Mouse (Mus musculus) granulocyte monocyte progenitor cell, adult 5-6 weeks (primary cell): ENCODE results near the gene C87436. TPM values are rescaled to one million over a fixed set of nuclear protein-coding genes. Genes with fewer than 3 reads are reported as not detected.
"Not testable (repeated sequence)": the region's sequence is repeated elsewhere in the genome, so short reads cannot be mapped to it uniquely, and the experiment has no call there.

Experiments
- ATAC-seq: replicated peaks from 2 replicates; pipeline ENCODE4 v1.8.0; 2016; ENCODE audit warnings: mild to moderate bottlenecking, moderate TSS enrichment, inconsistent platforms; ENCODE audit not compliant: poor library complexity, severe bottlenecking
- total RNA-seq, 2 experiments: library from RNA; stranded (forward) in 1 of 2; stranded (reverse) in 1 of 2; fragments of 200-712, 200-1000 nt in 1 of 2; fragments of >200 nt in 1 of 2; fragmentation: Nextera tagmentation in 1 of 2; gene quantifications; 2 replicates each; pipeline ENCODE4 v1.2.3; 2014 to 2017

Gene C87436
- total RNA-seq, 2 experiments from 2014 or later, result 20.3 to 20.8 TPM

GRCm38 (mm10) chr6:86479816-86480188 lies 41.6 kb downstream of the C87436 start:
- no peak for ATAC-seq

DNA sequence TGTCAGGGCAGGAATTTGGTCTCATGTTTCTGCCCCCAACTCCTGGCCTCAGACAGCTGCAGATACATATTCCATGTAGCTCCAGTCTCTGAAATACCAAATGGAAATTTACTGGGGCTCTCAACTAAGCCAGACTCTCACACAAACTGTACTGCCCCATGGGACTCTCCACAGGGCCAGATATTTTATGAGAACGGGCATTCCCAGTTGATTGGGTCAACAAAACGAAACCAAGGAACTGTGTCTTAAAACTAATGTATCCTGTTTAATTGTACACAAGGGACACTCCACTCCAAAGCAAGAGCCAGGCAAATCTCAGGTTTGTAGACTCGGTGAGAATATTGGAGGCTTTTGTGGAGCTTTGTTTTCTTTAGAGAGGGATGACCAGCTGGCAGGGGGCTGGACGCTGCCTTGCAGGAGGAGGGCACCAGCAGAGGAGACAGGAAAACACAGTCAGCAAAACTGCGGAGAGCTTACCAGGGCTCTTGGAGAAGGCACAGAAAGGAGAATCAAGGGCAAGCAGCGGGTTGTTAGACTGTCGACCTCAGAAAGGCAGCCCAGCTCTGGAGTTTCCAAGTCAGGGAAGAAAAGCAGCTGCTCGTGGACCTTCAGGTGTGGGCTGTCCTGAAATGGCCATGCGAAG lies 42.1 kb downstream of the C87436 start:
- no peak; the same call in 1 of the 2 replicates for ATAC-seq

- no peak for ATAC-seq
Measured at GRCm38 (mm10) chr6:86481871-86482270, 43.7 kb downstream of the C87436 start.

DNA sequence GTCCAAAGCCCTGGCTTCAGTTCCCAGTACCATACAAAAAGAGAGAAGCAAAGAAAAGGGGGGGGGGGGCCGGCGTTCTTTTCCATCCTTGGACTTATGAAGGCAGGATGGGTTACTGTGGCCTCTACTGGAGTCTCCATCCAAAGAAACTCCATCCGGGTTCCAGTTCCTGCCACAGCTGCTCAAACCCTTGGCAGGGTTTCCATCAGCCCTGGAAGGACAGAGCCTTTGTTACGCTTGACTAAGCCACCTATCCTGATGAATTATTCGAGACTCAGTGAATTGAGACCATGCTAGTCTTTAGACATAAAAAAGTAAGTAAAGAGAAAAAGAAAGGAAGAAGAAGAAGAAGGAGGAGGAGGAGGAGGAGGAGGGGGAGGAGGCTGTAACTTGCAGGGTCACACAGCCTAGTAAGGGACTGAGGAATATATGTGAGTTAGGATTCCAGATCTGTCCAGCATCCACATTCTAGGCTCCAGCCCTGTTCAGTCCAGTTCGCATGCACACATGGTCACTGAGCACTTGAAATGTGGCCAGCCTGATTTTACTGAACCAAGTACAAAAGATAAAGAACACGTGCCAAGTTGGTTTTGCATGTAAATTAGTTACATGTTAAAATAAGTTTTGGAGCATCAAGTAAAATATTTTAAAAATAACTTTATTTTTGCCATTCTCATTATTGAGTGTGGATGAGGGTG lies 47.9 kb downstream of the C87436 start:
- ATAC-seq, result no peak

GRCm38 (mm10) chr6:86487358-86488148 lies 49.4 kb downstream of the C87436 start:
- ATAC-seq, result peak; percentile 88

- no peak for ATAC-seq
Measured at GRCm38 (mm10) chr6:86488149-86488485, 49.9 kb downstream of the C87436 start.

DNA sequence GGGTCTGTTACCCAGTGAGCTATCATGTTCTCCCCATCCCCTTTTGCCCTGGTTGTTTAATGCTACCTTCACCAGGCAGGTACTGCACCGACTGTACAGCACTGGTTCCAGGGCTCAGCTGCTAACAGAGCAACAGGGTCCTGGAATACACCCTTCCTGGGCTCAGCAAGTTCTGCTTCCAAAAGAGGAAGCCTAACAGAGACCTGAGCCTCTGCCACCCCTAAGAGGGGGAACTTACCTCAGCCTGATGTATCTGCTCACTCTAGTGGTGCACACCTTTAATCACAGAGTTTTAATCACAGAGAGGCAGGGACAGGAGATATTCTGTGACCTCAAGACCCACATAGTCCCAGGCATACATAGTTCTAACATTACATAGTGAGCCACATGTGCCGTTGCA lies 51.8 kb downstream of the C87436 start:
- peak; percentile 10; the same call in 1 of the 2 replicates for ATAC-seq

DNA sequence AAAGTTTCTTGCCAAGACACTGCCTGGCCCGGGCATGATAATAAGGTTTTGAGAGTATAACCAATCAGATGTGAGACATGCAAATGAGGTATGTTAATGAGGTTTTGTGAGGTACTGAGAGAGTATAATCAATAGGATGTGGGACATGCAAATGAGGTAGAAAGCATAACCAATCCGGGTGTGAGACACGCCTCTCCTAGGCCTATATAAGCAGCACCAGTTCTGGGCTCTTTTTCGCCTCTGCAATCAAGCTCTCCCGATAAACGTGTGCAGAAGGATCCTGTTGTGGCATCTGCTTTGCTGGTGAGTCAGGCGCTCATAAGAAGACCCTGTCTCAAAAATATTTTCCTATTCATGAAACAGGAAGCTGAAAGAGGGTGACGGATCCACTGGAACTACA lies 52.2 kb downstream of the C87436 start:
- not testable (repeated sequence) for ATAC-seq

DNA sequence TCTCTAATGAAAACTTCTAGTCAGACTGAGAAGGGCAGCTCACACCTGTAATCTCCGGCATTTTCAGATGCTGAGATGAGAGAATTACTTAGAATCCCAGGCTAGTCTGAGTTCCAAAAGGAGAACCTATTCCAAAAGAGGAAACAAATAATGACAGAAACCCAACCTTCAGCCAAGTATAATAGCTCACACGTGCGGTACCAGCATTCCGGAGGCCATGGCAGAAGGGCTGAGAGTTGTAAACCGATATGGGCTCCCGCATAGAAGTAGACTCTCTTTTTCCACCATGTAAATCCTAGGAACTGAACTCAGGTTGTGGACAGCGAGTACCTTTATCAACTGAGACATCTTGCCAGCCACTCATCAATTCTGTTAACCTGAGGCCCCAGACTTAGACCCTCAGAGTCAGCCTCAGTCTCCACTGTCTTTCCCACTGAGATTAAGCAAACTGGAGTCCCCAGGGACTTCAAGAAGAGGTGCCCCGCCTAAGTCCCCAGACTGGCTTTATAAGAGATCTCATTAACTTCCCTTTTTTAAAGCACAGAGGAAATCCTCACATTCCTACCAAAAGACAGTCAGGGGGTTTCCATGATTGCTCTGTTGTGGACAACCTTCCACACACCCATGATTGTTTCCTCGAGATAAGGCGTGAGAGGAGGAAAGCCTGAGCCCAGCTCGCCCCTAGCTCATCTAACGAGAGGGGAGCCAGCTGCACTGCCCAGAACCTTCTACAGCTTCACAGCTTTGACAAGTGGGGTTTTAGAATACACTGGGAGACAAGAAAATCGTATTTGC lies 55.5 kb downstream of the C87436 start:
- peak; percentile 75 for ATAC-seq

- ATAC-seq, result no peak
Measured at GRCm38 (mm10) chr6:86494767-86495166, 56.6 kb downstream of the C87436 start.

- no peak for ATAC-seq
Measured at GRCm38 (mm10) chr6:86495661-86496060, 57.5 kb downstream of the C87436 start.

DNA sequence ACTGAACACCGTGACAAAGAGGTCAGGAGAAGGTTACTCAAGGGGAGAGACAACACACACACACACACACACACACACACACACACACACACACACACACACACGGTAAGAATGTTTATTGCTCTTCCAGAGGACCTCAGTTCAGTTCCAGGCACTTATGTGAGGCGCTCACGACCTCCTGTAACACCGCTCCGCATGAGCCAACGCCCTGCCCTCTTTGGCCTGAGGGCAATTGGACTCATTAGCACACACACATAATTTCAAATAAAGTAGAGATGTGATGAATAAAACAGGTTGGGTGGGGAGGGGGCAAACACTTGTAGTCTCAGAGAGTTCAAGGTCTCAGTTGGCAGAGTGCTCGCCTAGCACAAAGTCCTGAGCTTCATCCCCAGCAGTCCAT lies 58.0 kb downstream of the C87436 start:
- ATAC-seq, result no peak

DNA sequence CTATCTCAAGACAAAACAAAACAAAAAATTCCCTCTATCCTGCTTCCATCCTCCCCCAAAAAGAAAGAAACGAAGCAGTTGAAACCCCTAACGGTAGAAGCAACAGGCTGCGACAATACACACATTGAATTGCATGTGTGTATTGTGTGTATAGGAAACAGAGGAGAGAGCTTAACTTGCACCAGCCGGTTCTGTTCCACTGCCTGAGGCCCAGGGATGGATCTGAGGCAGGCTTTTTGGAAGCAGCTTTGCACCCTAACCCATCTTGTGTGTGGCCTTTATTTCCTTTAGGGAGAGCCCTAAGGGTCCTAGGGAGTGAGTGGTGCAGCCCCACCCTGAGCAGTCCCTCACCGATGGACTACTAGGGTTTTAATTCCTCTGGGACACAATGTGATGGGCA lies 58.4 kb downstream of the C87436 start:
- ATAC-seq, result no peak

DNA sequence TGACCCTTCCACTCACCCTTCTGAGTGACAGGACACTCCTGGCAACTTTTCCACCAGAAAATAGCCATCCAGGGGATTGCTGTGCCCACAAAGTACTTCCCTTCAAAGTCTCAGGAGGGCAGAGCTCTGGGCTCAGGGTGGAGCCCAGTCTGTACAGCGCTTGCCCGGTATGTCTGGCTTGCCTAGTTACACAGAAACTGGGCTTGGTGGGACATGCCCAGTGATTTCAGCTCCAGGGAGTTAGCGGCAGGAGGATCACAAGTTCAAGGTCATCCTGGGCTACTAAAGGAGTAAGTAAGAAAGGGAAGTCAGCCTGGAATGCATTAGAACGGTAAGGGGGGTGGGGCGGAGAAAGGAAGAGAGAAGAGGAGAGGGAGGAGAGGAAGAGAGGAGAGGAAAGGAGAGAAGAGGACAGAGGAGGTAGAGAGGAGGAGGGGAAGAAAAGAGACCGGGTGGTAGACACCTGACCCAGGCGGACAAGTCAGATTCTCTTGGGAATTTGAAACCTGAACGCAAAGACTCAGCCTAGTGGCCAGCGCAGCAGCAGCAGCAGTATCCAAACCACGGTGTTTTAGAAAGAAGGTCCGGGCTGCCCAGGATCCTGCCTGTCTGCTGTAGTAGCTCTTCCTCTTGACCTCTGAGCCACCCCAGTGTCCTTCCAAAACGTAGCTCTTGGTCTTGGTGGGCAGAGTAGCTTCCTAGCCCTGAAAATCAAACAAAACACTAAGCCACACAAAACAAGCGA lies 59.1 kb downstream of the C87436 start:
- peak; percentile 22 for ATAC-seq

- no peak for ATAC-seq
Measured at GRCm38 (mm10) chr6:86497942-86498732, 60.0 kb downstream of the C87436 start.

- no peak for ATAC-seq
Measured at GRCm38 (mm10) chr6:86499571-86500109, 61.5 kb downstream of the C87436 start.

GRCm38 (mm10) chr6:86503513-86503912 lies 65.3 kb downstream of the C87436 start:
- ATAC-seq, result peak; percentile 73

GRCm38 (mm10) chr6:86505671-86506070 lies 67.5 kb downstream of the C87436 start:
- no peak for ATAC-seq

GRCm38 (mm10) chr6:86506309-86506708 lies 68.1 kb downstream of the C87436 start:
- ATAC-seq, result no peak
